Mouse (Mus musculus) fibroblast of lung, adult 2 months (primary cell): ENCODE results near the gene March8.

ENCODE experiments used
- DNase-seq: peaks from one replicate; pipeline ENCODE4 v3.0.0-alpha.2; 2011; ENCODE audit warnings: low read depth

The March8 gene

GRCm38 (mm10) chr6:116407956-116408657 lies 70.3 kb downstream of the March8 start:
- no peak for DNase-seq

DNA sequence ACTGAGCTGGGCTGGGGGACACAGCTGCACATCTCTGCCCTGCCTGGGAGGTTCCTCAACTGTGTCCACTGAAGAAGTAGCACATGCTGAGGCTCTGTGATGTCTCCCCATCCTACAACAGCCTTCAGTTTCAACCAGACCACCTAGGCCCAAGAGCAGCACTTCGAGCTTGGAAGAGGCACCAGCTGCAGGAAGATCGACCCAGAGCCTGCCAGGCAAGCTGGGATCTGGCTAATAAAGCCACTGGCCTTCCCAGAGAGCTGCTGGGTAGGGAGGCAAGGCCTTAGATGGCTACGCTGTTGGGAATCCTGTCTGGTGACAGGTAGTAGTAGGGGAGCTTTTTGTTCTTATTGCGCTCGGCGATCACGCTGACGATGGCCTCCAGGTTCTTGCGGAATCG lies 72.6 kb downstream of the March8 start:
- DNase-seq, result no peak

DNA sequence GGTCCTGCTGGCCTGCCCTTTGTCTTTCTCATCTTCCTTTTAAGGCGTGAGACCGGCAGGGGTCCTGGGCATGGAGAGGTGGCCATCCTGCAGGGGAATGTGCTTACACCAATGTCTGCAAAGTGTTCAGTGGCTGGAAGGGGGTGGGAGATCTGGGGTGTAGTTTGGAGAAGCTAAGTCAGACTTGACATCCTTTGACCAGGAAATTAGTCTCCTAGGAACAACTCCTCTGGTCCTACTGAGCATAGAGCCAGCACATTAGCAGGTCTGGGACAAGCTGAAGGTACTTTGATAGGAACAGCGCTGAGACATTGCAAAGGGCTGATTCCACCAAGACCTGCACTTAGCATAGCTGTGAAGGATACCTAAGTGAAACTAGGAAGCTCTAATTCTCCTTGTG lies 73.9 kb downstream of the March8 start:
- no peak for DNase-seq

DNA sequence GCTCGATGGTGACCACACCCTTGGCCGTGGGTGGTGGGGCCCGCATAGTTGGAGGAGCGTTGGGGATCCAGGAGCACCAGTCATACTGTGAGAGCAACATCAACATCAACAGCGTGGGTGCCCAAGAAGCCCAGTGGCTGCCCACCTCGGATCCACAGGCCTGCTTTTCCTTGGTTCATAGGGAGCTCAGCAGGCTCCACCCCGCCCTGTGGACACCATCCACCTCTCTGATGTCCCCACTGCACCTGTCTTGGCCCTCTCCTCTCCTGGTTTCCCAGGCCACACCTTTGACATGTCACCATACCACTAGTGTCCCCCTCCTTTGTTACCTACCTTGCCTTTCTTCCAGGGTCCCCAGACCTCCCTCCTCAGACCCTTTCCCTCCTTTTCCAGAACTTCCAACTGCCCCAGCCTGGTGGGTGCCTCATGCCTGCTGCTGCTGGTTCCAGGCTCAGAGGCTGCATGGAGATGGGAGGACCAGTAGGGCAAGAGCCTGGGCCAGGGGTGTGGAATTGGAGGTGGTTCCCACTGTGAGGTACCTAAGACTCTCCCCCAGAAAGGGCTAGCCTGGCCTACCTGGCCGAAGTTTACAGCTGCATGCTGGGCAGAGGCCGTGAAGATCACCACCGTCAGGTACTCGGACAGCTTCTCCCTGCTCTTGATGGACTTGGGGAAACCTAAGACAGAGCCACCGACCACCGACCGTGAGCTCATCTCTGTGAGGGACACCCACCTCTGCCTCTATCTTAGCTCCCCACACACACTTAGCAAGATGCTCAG lies 74.9 kb downstream of the March8 start:
- no peak for DNase-seq

- no peak for DNase-seq
Observed at GRCm38 (mm10) chr6:116415126-116415676, 77.4 kb downstream of the March8 start.

GRCm38 (mm10) chr6:116416000-116416552 lies 78.3 kb downstream of the March8 start:
- DNase-seq, result no peak

- DNase-seq, result no peak
Observed at GRCm38 (mm10) chr6:116417518-116418315, 79.9 kb downstream of the March8 start.

DNA sequence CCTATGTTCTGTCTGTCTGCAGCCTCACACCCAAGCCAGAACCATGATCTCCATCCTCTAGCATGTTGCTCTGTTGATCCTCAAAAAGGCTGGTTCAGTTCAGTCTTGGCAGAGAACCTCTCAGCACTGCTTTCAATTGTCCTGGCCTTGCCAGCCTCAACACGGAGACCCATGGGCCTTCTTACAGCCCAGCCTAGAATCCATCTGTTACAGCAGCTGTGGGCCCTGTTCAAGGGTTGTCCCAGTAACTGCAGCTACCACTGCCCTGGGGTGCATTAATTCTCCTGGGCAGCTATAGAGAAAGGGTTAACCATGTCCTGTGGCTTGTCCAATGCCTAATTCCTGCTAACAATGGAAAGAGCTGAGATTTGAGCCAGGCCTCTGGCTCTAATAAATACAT lies 80.7 kb downstream of the March8 start:
- no peak for DNase-seq

GRCm38 (mm10) chr6:116419699-116420098 lies 81.9 kb downstream of the March8 start:
- no peak for DNase-seq

DNA sequence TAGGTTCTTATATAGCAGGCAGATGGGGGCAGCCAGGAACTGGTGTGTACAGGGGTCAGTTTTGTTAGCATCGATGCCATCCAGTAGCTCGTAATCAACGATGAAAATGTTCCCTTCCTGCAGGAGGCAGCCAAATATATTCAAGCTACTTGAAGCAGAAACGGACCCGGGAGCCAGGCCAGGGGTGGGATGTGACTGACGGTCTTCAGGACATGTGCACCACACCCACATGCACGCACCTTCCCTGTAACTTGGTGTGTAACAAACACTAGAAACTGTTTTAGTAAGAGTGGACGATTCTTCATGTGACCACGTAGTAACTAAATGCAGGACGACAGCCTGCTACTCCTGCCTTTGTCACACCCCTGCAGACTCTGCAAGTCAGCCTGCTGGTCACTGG lies 82.4 kb downstream of the March8 start:
- DNase-seq, result no peak

DNA sequence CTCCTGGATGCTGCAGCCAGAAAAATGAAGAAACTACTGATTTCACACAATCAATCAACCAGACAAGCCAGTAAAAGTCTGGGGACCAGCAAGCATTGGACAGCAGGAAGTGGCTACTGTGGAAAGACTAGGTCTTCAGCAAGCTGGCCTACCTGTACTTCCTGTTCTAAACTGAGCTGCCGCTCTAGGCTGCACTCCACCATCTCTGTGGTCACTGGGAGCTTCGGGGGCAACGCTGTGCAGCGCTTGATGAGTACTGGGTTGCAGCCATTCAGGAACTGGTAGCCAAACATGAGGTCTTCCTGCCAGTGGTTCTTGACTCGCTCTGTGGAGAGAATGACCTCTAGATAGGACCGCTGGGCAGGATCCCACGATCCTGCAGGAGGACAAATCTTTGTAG lies 85.2 kb downstream of the March8 start:
- DNase-seq, result no peak

DNA sequence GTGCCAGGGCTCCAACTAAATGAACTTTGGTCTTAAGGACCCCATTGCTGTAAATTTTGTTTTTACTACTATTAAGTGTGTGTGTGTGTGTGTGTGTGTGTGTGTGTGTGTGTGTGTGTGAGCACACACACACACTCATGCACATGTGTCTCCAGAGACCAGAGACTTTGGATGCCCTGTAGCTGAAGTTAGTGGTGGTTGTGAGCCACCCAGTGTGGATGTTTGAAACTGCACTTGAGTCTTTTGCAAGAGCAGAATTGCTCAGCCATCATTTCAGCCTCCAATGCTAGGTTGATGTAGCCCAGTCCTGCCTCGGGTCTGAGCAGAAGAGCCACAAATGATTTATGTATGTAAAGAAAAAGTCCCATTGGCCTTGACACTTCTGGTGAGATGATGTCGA lies 85.8 kb downstream of the March8 start:
- no peak for DNase-seq

DNA sequence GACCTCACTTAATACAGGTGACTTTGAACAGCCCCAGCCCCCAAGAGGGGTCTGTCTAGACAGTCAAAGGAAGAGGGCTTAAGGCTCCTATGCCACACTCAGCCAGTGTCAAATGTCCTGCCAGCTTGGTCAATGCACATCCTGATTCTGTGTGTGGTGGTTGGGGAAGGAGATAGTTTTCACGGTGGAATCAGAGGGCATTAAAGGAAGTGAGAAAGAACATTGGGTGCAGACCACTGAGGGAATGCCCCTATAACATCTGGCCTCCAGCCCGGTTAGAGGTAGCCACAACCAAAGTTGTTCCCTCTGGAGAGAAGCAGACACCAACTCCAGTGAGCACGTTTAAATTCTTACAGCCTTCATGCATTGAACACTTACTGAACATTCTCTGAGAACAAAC lies 89.7 kb downstream of the March8 start:
- no peak for DNase-seq

DNA sequence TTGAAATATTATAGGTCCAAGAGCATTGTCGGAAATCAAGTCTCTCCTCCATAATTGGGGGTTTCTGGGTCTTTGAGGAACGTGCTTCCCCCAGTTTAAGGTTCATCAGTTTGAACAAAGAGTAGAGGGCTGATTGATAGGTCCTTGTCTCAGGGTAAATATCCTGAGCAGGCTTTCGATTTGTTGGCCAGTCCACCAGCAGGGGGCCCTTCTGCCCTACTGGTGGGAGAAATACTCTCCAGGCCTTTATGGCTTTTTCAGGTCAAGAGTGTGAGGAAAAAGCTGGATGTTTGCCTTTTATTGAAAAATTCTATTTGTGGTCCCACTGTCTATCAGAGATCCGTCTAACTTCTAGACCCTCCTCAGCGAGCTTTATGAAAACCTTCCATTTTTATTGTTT lies 90.5 kb downstream of the March8 start:
- no peak for DNase-seq

GRCm38 (mm10) chr6:116438864-116439263 lies 101.0 kb downstream of the March8 start:
- no peak for DNase-seq

DNA sequence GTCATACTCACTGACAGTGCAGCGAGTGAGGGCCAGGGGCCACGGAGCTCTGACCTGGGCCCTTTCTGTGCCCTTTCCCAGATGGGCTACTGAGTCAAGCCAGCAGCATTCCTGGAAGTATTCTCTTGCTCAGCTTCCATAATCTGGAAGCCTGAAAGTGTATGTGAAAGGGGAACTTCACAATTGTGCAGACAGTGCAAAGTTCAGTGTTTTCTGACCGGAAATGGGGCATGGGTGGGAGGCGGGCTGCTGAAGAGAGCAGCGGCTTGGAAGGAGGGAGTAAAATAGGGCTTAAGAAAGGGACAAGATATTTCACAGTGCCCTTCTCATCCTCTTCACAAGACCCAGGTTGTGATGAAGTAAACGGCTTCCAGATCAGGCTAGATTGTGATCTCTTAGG lies 101.7 kb downstream of the March8 start:
- DNase-seq, result no peak

DNA sequence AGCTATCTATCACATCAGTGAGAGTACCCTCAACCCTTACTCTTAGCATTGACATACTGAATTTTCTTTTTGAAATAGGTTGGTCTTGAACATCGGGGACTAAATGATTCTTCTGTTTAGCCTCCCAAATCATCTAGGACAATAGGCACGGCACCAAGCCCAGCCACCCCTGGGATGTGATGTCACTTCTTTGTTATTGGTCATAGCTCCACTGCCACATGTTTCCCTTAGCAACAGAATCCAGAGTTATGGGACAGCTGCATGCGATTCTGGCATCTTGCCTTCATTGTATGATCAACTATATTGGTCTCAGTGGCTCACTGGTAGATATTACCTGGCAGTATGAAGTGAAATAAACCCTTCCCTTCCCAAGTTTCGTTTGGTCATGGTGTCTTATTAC lies 102.6 kb downstream of the March8 start:
- DNase-seq, result no peak

GRCm38 (mm10) chr6:116440849-116441248 lies 103.0 kb downstream of the March8 start:
- no peak for DNase-seq

DNA sequence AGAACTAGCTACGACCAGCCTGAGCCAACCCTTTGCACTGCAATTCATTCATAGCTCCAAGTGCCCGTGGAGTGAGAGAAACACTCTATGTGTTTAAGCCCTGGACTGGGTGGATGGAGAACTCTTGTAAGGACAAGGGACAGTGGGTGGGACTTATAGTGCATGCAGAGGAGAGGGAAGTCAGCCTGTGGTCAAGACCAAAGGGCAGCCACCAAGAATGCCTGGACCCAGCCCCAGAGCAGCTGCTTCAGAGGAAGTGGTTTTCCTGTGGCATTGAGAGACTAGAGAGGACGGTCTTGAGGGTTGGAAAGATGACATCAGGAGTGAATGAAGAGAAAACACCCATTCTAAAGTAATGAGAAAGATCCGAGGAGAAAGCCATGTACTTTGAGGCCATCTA lies 118.0 kb downstream of the March8 start:
- no peak for DNase-seq

GRCm38 (mm10) chr6:116456482-116456881 lies 118.7 kb downstream of the March8 start:
- no peak for DNase-seq

- no peak for DNase-seq
Observed at GRCm38 (mm10) chr6:116458728-116459127, 120.9 kb downstream of the March8 start.
